Mouse (Mus musculus): Measurements from ENCODE around the gene Fam208b. TPM values are rescaled to one million over a fixed set of nuclear protein-coding genes. Genes with fewer than 3 reads are reported as not detected.
A peak's percentile ranks its signal among the peaks of the same experiment; 100 is the strongest.

Gene Fam208b
- 10 to 100 TPM; 28.7 to 31.4 TPM for total RNA-seq (2021)
- long read RNA-seq, experiment 1, partial matches to known transcripts: 0 of 2 reads
- long read RNA-seq, experiment 1, other reads (novel, unspliced or antisense): 2 of 2 reads
- long read RNA-seq, experiment 2, partial matches to known transcripts: 0 of 5 reads
- long read RNA-seq, experiment 2, other reads (novel, unspliced or antisense): 5 of 5 reads

GRCm38 (mm10) chr13:3610795-3611438, at the start of gene Fam208b:
Gene Fam208b, minus strand, starts transcription at chr13:3611108.
- peak; percentile 87 to 91 for DNase-seq (ENCODE audit: low spot score in 2 of 2)

- no peak for DNase-seq (ENCODE audit: low spot score in 2 of 2)
These were observed 48.6 kb upstream of the Fam208b start for GRCm38 (mm10) chr13:3659163-3660160.

- DNase-seq (ENCODE audit: low spot score in 2 of 2): no peak
These were observed 43.5 kb upstream of the Fam208b start for GRCm38 (mm10) chr13:3654432-3654831.

GRCm38 (mm10) chr13:3650569-3650968, 39.7 kb upstream of the Fam208b start:
- DNase-seq (ENCODE audit: low spot score in 2 of 2): no peak

GRCm38 (mm10) chr13:3646566-3646965, 35.7 kb upstream of the Fam208b start:
- DNase-seq (ENCODE audit: low spot score in 2 of 2): no peak

GRCm38 (mm10) chr13:3645919-3646318, 35.0 kb upstream of the Fam208b start:
- no peak for DNase-seq (ENCODE audit: low spot score in 2 of 2)

- DNase-seq (ENCODE audit: low spot score in 2 of 2): no peak
These were observed 34.0 kb upstream of the Fam208b start for GRCm38 (mm10) chr13:3644871-3645270.

- no peak for DNase-seq (ENCODE audit: low spot score in 2 of 2)
These were observed 31.6 kb upstream of the Fam208b start for GRCm38 (mm10) chr13:3642538-3642937.

GRCm38 (mm10) chr13:3642049-3642448, 31.1 kb upstream of the Fam208b start:
- no peak for DNase-seq (ENCODE audit: low spot score in 2 of 2)

GRCm38 (mm10) chr13:3636797-3637196, 25.9 kb upstream of the Fam208b start:
- no peak for DNase-seq (ENCODE audit: low spot score in 2 of 2)

GRCm38 (mm10) chr13:3635076-3635475, 24.2 kb upstream of the Fam208b start:
- DNase-seq (ENCODE audit: low spot score in 2 of 2): no peak

- DNase-seq (ENCODE audit: low spot score in 2 of 2): peak; percentile 53 to 76
These were observed 23.2 kb upstream of the Fam208b start, which contains the start of gene Asb13 for GRCm38 (mm10) chr13:3633895-3634811. Gene Asb13, plus strand, starts transcription at chr13:3634032.

- DNase-seq (ENCODE audit: low spot score in 2 of 2): no peak
These were observed 22.2 kb upstream of the Fam208b start for GRCm38 (mm10) chr13:3633131-3633530.

- DNase-seq (ENCODE audit: low spot score in 2 of 2): no peak
These were observed 21.6 kb upstream of the Fam208b start for GRCm38 (mm10) chr13:3632551-3632950.

- DNase-seq (ENCODE audit: low spot score in 2 of 2): no peak
These were observed 17.2 kb upstream of the Fam208b start for GRCm38 (mm10) chr13:3628102-3628501.

GRCm38 (mm10) chr13:3627139-3627538, 16.2 kb upstream of the Fam208b start:
- DNase-seq (ENCODE audit: low spot score in 2 of 2): no peak

GRCm38 (mm10) chr13:3610118-3610794, 652 bp downstream of the Fam208b start:
- peak in 1 of 2 experiments; percentile 4 for DNase-seq (ENCODE audit: low spot score in 2 of 2)

GRCm38 (mm10) chr13:3609780-3610117, 1.2 kb downstream of the Fam208b start:
- no peak for DNase-seq (ENCODE audit: low spot score in 2 of 2)

GRCm38 (mm10) chr13:3596232-3596631, 14.7 kb downstream of the Fam208b start:
- no peak for DNase-seq (ENCODE audit: low spot score in 2 of 2)

- no peak for DNase-seq (ENCODE audit: low spot score in 2 of 2)
These were observed 16.6 kb downstream of the Fam208b start for GRCm38 (mm10) chr13:3594311-3594710.
